Mouse (Mus musculus) midbrain, embryonic 13.5 days (tissue): Measurements from ENCODE around the gene Sufu. TPM values are rescaled to one million over a fixed set of nuclear protein-coding genes. Genes with fewer than 3 reads are reported as not detected.

ENCODE experiments used
- ATAC-seq: fragments of 200-750 bp; cut with Nextera tagmentation; 2 replicates; pipeline ENCODE4 v1.8.0; 2017; ENCODE audit warnings: mild to moderate bottlenecking, moderate TSS enrichment, moderate library complexity
- H3K27ac ChIP-seq: fragments of 300-500 bp; sonication (generic); 2 replicates; pipeline ENCODE4 v1.5.1; 2015; ENCODE audit warnings: inconsistent platforms, mild to moderate bottlenecking, moderate library complexity
- H3K27me3 ChIP-seq: fragments of 300-500 bp; sonication (generic); 2 replicates; pipeline ENCODE4 v1.6.1; 2015; ENCODE audit warnings: mild to moderate bottlenecking, inconsistent platforms
- H3K36me3 ChIP-seq: fragments of 300-500 bp; sonication (generic); 2 replicates; pipeline ENCODE4 v1.6.1; 2015; ENCODE audit warnings: mild to moderate bottlenecking, inconsistent platforms
- H3K4me1 ChIP-seq: fragments of 300-500 bp; sonication (generic); replicated peaks from 2 replicates; pipeline ENCODE4 v1.6.1; 2015; ENCODE audit warnings: inconsistent platforms
- H3K4me2 ChIP-seq: fragments of 300-500 bp; sonication (generic); replicated peaks from 2 replicates; pipeline ENCODE4 v1.6.1; 2015; ENCODE audit warnings: moderate library complexity, mild to moderate bottlenecking, inconsistent platforms
- H3K4me3 ChIP-seq: fragments of 300-500 bp; sonication (generic); replicated peaks from 2 replicates; pipeline ENCODE4 v1.5.1; 2015; ENCODE audit warnings: mild to moderate bottlenecking, inconsistent platforms
- H3K9ac ChIP-seq: fragments of 300-500 bp; sonication (generic); replicated peaks from 2 replicates; pipeline ENCODE4 v1.6.1; 2015; ENCODE audit warnings: mild to moderate bottlenecking, inconsistent platforms
- H3K9me3 ChIP-seq: fragments of 300-500 bp; sonication (generic); 2 replicates; pipeline ENCODE4 v1.6.1; 2016; ENCODE audit warnings: mild to moderate bottlenecking, inconsistent platforms
- WGBS: fragments of 180-500 bp; shearing (Covaris S2); methylation state at CpG from one replicate; pipeline ENCODE4 v1.1.7; 2015; 5-methylcytosine and 5-hydroxymethylcytosine counted together
- polyA plus RNA-seq: library from polyadenylated mRNA; unstranded; fragments of >200 nt; fragmentation: Nextera tagmentation; extraction: Ambion mirVana; gene quantifications from 2 replicates; pipeline ENCODE4 v1.2.1, GENCODE M21; 2015

The Sufu gene
- polyA plus RNA-seq, 1 experiment from 2014 or later, result 28.6 TPM

GRCm38 (mm10) chr19:46414486-46414885 is 17.8 kb downstream of the Sufu start:
- Histone ChIP-seq H3K4me2 (no peak overlapping the region), H3K9me3 (no peaks in the 10 kb centered on the region), H3K4me1 (peaks cover 12% of the 10 kb centered on the region; the same call in 1 of the 2 replicates), H3K4me3 (no peak overlapping the region), H3K36me3 (peaks cover 3% of the 10 kb centered on the region; the same call in 1 of the 2 replicates), H3K9ac (no peak overlapping the region), H3K27ac (no peak overlapping the region), H3K27me3 (no peaks in the 10 kb centered on the region)
- 97% methylated on average over 8 of the region's 8 CpGs for WGBS
- no peak for ATAC-seq

- H3K27me3 ChIP-seq, result no peaks in the 10 kb centered on the region
- no peak overlapping the region for H3K9ac ChIP-seq
- 75% methylated on average over 9 of the region's 9 CpGs for WGBS
- no peak for ATAC-seq
- no peak overlapping the region for H3K4me3 ChIP-seq
- H3K4me2 ChIP-seq, result no peak overlapping the region
- H3K4me1 ChIP-seq, result peaks cover 17% of the 10 kb centered on the region; the same call in 1 of the 2 replicates
- no peaks in the 10 kb centered on the region for H3K9me3 ChIP-seq
- H3K27ac ChIP-seq, result no peak overlapping the region; the same call in 1 of the 2 replicates
- no peaks in the 10 kb centered on the region for H3K36me3 ChIP-seq
Measured at GRCm38 (mm10) chr19:46416276-46416675, 19.6 kb downstream of the Sufu start.

GRCm38 (mm10) chr19:46418051-46418450 is 21.4 kb downstream of the Sufu start:
- Histone ChIP-seq H3K9me3 (no peaks in the 10 kb centered on the region), H3K27ac (no peak overlapping the region), H3K9ac (no peak overlapping the region), H3K27me3 (no peaks in the 10 kb centered on the region), H3K4me2 (no peak overlapping the region), H3K4me3 (no peak overlapping the region), H3K36me3 (no peaks in the 10 kb centered on the region), H3K4me1 (peaks cover 34% of the 10 kb centered on the region)
- no peak for ATAC-seq
- 87% methylated on average over 4 of the region's 4 CpGs for WGBS

- Histone ChIP-seq H3K27me3 (no peaks in the 10 kb centered on the region), H3K4me3 (no peak overlapping the region), H3K36me3 (peaks cover 3% of the 10 kb centered on the region; the same call in 1 of the 2 replicates), H3K4me1 (peaks cover 44% of the 10 kb centered on the region), H3K27ac (no peak overlapping the region), H3K9me3 (no peaks in the 10 kb centered on the region), H3K4me2 (no peak overlapping the region), H3K9ac (no peak overlapping the region)
- WGBS, result 94% methylated on average over 7 of the region's 7 CpGs
- ATAC-seq, result no peak
Measured at GRCm38 (mm10) chr19:46420410-46420809, 23.7 kb downstream of the Sufu start.

GRCm38 (mm10) chr19:46422384-46423338 is 26.0 kb downstream of the Sufu start:
- H3K4me1 ChIP-seq, result peaks cover 44% of the 10 kb centered on the region

GRCm38 (mm10) chr19:46425266-46425665 is 28.6 kb downstream of the Sufu start:
- ATAC-seq, result no peak
- WGBS, result 81% methylated on average over 8 of the region's 8 CpGs
- Histone ChIP-seq H3K36me3 (peaks cover 10% of the 10 kb centered on the region), H3K27me3 (no peaks in the 10 kb centered on the region), H3K27ac (no peak overlapping the region), H3K4me2 (no peak overlapping the region), H3K9me3 (no peaks in the 10 kb centered on the region), H3K9ac (no peak overlapping the region), H3K4me3 (no peak overlapping the region), H3K4me1 (peaks cover 41% of the 10 kb centered on the region)

More at GRCm38 (mm10) chr19:46422384-46423338, 26.0 kb downstream of the Sufu start:
- no peak overlapping the region for H3K4me2 ChIP-seq
- peaks cover 10% of the 10 kb centered on the region for H3K36me3 ChIP-seq
- no peak overlapping the region for H3K4me3 ChIP-seq
- 0 out of 2 replicates have a peak overlapping the region, but pooled peaks have one; percentile 32 for H3K9ac ChIP-seq
- no peaks in the 10 kb centered on the region for H3K27me3 ChIP-seq
- ATAC-seq, result peak; percentile 75
- no peaks in the 10 kb centered on the region for H3K9me3 ChIP-seq
- 43% methylated on average over 11 of the region's 11 CpGs for WGBS
- H3K27ac ChIP-seq, result peak overlapping the region; percentile 54

- 55% methylated on average over 12 of the region's 12 CpGs for WGBS
- Histone ChIP-seq H3K9me3 (no peaks in the 10 kb centered on the region), H3K27ac (no peak overlapping the region), H3K4me3 (no peak overlapping the region), H3K27me3 (no peaks in the 10 kb centered on the region), H3K4me2 (no peak overlapping the region), H3K9ac (no peak overlapping the region), H3K4me1 (peaks cover 37% of the 10 kb centered on the region), H3K36me3 (peaks cover 10% of the 10 kb centered on the region)
- ATAC-seq, result no peak
Measured at GRCm38 (mm10) chr19:46426488-46426887, 29.8 kb downstream of the Sufu start.

- Histone ChIP-seq H3K9ac (no peak overlapping the region), H3K27me3 (no peaks in the 10 kb centered on the region), H3K9me3 (no peaks in the 10 kb centered on the region), H3K36me3 (peaks cover 10% of the 10 kb centered on the region), H3K4me2 (no peak overlapping the region), H3K4me3 (no peak overlapping the region), H3K4me1 (peaks cover 18% of the 10 kb centered on the region), H3K27ac (no peak overlapping the region)
- ATAC-seq, result no peak
Measured at GRCm38 (mm10) chr19:46429250-46429649, 32.6 kb downstream of the Sufu start.

- no peaks in the 10 kb centered on the region for H3K9me3 ChIP-seq
- peak overlapping the region; percentile 8; the same call in 1 of the 2 replicates for H3K9ac ChIP-seq
- H3K27me3 ChIP-seq, result no peaks in the 10 kb centered on the region
- no peak overlapping the region for H3K4me3 ChIP-seq
- no peak for ATAC-seq
- 70% methylated on average over 7 of the region's 7 CpGs for WGBS
- H3K36me3 ChIP-seq, result no peaks in the 10 kb centered on the region
- peaks cover 31% of the 10 kb centered on the region for H3K4me1 ChIP-seq
- no peak overlapping the region for H3K4me2 ChIP-seq
- H3K27ac ChIP-seq, result peak overlapping the region; percentile 25; the same call in 1 of the 2 replicates
Measured at GRCm38 (mm10) chr19:46433712-46434111, 37.0 kb downstream of the Sufu start.

- Histone ChIP-seq H3K9me3 (no peaks in the 10 kb centered on the region), H3K4me3 (no peak overlapping the region), H3K4me1 (peaks cover 31% of the 10 kb centered on the region), H3K9ac (no peak overlapping the region), H3K27me3 (no peaks in the 10 kb centered on the region), H3K4me2 (no peak overlapping the region), H3K27ac (no peak overlapping the region), H3K36me3 (no peaks in the 10 kb centered on the region)
- 65% methylated on average over 9 of the region's 9 CpGs for WGBS
- ATAC-seq, result no peak
Measured at GRCm38 (mm10) chr19:46434148-46434547, 37.5 kb downstream of the Sufu start.

GRCm38 (mm10) chr19:46434591-46434990 is 37.9 kb downstream of the Sufu start:
- no peaks in the 10 kb centered on the region for H3K9me3 ChIP-seq
- H3K27me3 ChIP-seq, result no peaks in the 10 kb centered on the region
- no peak overlapping the region for H3K4me2 ChIP-seq
- H3K36me3 ChIP-seq, result no peaks in the 10 kb centered on the region
- WGBS, result 59% methylated on average over 9 of the region's 9 CpGs
- H3K27ac ChIP-seq, result no peak overlapping the region
- no peak overlapping the region for H3K4me3 ChIP-seq
- no peak for ATAC-seq
- H3K9ac ChIP-seq, result no peak overlapping the region
- peaks cover 31% of the 10 kb centered on the region for H3K4me1 ChIP-seq

GRCm38 (mm10) chr19:46435492-46435891 is 38.8 kb downstream of the Sufu start:
- H3K4me3 ChIP-seq, result no peak overlapping the region
- H3K9me3 ChIP-seq, result no peaks in the 10 kb centered on the region
- peak overlapping the region; percentile 40 for H3K27ac ChIP-seq
- H3K4me2 ChIP-seq, result no peak overlapping the region
- peaks cover 31% of the 10 kb centered on the region for H3K4me1 ChIP-seq
- H3K27me3 ChIP-seq, result no peaks in the 10 kb centered on the region
- ATAC-seq, result no peak
- no peaks in the 10 kb centered on the region for H3K36me3 ChIP-seq
- 4% methylated on average over 7 of the region's 7 CpGs for WGBS
- H3K9ac ChIP-seq, result no peak overlapping the region
